Mouse (Mus musculus): Measurements from ENCODE around the gene Arrdc5.

Gene Arrdc5

DNA sequence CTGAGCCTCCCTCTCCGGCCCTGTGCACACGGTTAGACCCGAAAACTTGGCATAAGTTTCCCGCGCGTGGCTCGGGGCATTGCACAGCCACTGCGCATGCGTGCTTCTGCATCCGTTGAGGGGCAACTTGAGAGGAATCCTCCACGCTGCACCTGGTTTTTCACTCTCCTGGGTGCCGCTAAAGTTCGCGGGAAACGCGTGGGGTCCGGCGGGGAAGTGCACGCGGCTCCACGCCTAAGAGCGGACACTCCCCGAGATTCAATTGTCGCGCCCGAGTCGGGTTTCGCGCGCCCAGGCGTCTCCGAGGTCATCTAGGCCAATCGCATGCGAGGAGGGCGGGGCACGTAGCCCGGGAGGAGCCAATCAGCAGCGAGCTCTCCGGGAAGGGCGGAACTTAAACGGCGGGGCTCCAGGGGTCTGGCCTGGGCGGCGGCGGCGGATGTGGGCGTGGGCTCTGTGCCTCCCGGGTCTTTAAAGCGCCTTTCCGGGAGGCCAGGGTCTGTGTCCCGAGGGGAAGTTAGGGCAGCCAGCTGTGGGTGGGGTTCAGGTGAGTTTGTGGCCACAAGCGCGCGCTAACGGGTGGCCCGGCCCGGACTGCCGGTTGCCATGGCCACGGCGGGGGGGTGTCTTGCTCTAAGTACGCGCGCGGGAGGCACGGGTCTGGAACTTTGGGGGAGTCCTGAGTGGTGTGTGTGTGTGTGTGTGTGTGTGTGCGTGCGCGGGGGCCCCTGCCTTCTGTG, 3.9 kb upstream of the Arrdc5 start:
- DNase-seq (ENCODE audit: low read depth, low spot score): peak; percentile 98

DNA sequence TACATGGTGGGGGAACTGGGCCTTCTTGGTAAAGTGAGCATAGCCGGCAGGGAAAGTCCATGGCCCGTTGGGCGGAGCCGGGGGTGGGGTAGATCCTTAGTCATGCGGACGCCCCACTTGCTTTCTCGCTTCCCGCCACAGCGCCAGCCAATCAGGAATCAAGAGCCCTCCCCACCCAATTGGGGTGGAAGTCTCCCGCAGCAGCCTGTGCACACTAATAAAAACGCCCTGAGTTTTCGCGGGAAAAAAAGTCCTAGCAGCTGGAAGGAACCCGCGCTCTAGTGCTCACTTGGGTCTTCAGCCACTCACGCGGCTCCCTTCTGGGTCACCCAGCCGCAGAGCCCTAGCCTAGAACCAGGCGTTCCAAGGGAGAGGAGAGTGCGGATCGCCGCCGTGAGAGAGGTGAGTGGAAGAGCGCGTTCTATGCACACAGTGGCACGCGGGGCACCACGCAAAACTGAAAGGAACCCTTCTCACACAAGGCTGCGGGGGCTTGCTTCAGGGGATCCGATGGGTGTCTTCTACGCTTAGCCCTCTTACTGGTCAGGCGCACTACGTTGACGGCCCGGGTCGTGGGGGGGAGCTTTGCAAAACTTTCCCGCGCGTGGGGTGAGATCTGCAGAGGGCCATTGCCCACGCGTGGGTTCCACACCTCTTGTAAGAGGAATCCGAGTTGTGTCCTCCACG, 3.2 kb upstream of the Arrdc5 start, which contains the start of gene Uhrf1:
Gene Uhrf1, plus strand, starts transcription at position 162 of the 687 bp plus-strand sequence.
- peak; percentile 71 for DNase-seq (ENCODE audit: low read depth, low spot score)

GRCm38 (mm10) chr17:56302363-56302996, 2.4 kb upstream of the Arrdc5 start:
- no peak for DNase-seq (ENCODE audit: low read depth, low spot score)

- DNase-seq (ENCODE audit: low read depth, low spot score): no peak
These were observed 1.8 kb downstream of the Arrdc5 start for GRCm38 (mm10) chr17:56298238-56298637.

GRCm38 (mm10) chr17:56296201-56296600, 3.9 kb downstream of the Arrdc5 start:
- no peak for DNase-seq (ENCODE audit: low read depth, low spot score)

- DNase-seq (ENCODE audit: low read depth, low spot score): no peak
These were observed 5.8 kb downstream of the Arrdc5 start for GRCm38 (mm10) chr17:56294241-56294640.

GRCm38 (mm10) chr17:56293291-56293690, 6.8 kb downstream of the Arrdc5 start:
- no peak for DNase-seq (ENCODE audit: low read depth, low spot score)

GRCm38 (mm10) chr17:56292531-56293222, 7.4 kb downstream of the Arrdc5 start, which contains the start of gene Plin3:
Gene Plin3 (minus strand): TSS chr17:56292873.
- DNase-seq (ENCODE audit: low read depth, low spot score): no peak

DNA sequence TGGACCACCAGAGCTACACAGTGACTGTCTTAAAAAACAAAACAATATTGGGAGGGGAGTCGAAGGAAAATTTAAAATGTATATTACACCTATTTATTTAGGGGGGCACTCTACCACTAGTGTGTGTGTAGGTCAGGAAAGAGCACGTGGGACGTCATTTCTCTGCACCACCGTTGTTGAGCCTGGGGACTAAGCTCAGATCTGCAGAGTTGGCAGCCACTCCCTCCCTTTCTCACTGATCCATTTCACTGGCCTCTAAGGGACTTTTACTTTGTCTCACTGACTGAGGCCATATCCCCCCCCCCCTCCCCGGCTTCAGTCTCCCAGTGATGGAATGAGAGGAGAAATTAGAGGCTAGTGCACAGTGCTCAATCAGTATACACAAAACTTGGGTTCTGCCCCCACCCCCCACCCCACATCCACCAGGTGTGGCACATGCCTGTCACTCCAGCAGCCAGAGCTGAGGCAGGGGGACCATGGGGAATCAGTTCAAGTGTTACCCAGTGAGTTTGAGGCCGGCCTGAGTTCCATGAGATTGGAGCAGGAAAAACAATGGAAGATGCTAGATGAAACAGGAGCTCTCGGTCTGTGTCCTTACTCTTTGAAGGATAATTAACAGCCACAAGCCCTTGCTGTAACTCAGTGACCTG, 8.1 kb downstream of the Arrdc5 start:
- no peak for DNase-seq (ENCODE audit: low read depth, low spot score)

GRCm38 (mm10) chr17:56291171-56291511, 8.9 kb downstream of the Arrdc5 start:
- DNase-seq (ENCODE audit: low read depth, low spot score): peak; percentile 93

DNA sequence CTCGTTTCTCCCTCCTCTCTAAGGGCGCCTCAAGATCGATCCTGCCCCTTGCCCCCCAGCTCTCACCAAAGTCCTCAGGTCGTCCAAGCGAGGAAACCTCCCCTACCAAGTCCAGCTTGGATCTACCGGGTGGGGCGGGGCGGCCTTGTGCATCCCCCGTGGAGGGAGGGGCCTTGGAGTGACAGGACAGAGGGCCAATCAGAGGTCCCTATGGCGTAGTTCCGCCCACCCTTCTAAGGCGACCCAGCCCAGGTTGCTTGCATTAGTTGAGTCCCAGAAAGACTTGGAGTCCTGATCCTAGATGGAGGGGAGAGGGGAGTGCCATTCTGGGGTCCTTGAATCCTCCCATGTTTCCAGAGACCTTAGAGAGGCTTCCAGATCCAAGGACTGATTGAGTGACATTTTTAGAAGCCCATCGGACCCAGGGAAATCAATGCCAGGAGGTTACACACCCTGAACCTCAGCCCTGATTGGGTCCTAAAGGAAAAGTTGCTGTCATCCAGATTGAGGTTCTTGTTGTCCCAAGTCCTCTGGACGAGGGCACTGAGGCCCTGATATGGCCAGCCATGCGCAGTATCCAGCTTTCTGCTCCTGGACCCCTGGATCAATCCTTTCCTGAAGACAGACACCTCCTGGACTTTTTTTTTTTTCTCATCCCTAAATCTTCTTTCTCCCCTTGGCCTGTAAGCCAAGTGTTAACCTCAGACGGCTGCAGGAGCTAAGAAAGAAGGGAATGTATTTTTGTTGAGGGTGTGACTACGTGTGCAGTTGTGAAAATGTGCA, 9.5 kb downstream of the Arrdc5 start:
- DNase-seq (ENCODE audit: low read depth, low spot score): peak; percentile 93

DNA sequence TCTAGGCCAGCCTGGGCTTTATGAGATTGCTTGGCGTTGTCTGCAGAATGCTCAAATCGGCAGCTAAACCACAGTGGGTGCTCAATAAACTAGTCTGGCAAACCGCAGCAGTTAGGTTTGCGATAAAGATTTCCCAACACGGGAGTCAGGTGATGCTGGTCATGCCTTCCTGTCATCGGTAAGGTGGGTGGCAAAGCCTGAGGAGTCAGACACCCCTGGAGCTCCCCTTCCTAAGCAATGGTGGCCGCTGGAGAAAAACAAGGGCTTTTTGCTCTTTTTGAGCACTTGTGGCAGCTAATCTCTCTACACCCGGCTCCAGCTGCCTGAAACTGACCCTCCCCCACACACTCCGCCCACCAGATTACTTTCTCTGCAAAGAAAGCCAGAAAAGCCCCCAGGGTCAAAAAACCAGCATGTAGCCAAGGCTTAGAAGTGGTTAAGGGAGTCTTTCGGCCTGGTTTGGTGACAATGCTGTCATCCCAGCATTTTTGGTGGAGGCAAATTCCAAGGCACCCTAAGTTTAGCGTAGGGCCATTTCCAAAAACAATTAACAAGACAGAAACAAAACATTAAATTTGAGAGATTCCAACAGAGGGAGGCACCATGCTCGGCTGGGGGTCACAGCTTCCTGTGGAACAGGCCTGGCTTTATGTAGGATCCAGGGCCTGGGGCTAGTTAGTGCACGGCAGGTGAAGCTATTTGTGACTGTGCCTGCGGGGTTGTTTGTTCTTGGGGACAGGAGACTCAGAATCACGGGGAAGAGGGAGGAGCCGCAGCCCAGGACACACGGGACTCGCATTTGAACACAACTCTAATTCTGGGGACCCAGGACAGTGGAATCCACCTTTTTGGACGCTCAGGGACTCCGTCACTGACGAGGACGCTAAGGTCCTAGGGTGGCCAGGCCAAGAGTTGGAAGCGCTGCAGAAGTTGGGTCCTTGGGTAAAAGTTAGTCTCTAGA, 10.4 kb downstream of the Arrdc5 start:
- peak; percentile 66 for DNase-seq (ENCODE audit: low read depth, low spot score)

DNA sequence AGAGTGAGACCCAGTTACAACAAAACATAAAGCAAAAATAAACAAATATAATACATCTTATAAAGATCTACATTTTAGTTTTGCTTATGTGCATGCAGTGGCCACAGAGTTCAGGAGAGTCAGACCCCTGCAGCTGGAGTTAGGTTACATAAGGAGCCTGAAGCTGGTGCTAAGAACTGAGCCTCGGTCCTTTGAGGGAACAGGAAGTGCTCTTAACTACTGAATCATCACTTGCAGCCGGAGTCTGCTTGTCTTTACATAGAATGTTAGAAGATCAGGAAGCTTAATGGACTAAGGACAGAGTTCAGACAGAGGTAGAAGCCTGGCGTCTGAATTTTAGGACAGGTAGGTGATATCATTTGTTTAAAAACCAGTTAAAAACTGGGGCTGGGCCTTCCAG, 11.2 kb downstream of the Arrdc5 start:
- no peak for DNase-seq (ENCODE audit: low read depth, low spot score)

DNA sequence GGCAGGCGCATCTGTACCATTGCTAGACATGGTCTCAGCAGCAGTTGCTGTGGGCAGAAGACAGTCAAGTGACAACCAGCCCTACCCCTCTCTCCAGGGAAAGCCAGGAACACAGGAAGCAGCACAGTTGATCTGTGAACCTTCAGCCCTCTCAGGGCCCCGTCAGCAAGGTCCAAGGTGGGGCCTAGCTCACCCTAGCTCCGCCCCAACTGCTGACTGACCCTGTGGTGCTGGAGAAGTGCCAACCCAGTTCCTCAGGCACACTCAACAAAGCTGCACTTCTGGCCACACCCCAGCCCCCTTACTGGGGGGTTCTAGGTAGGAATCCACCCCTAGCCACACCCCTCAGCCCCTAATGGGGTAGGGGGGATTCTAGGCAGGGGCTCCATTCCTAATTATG, 12.3 kb downstream of the Arrdc5 start:
- no peak for DNase-seq (ENCODE audit: low read depth, low spot score)

DNA sequence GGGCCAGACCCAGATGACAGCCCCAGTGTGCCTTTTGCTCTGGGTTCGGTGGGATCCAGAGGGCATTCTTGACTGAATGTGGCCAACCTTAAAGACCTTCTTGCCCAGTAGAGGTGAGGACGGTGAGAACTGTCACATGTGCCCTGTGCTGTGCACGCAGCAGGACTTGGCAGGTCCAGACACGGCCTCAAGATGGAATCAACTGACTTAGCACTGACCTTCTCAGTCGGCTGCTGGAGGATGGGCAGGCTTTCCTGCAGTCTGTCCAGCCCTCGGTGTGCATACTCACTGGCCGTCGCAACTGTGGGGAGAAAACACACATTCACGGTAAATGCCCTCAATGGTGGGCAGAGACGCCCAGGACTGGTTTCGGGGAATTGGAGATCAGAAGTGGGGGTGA, 14.1 kb downstream of the Arrdc5 start:
- DNase-seq (ENCODE audit: low read depth, low spot score): no peak

DNA sequence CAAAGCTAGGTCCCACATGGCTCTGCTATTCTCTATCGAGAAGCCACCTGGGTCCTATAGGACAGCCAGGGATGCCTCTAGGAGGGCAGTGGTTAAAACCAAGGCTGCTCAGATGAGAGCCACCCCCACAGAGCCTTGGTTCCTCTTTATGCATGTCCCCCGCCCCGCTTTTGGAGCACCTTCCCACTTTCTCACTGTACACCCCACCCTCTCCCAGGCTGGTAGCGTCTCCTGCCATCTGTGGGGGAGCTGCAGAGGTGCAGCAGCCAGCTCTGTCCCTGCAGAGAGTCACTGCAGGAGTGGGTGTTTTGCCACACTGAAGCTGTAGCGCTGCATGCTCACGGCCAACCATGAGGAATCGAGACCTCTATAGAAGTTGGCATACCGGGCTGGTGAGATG, 16.8 kb downstream of the Arrdc5 start:
- no peak for DNase-seq (ENCODE audit: low read depth, low spot score)

DNA sequence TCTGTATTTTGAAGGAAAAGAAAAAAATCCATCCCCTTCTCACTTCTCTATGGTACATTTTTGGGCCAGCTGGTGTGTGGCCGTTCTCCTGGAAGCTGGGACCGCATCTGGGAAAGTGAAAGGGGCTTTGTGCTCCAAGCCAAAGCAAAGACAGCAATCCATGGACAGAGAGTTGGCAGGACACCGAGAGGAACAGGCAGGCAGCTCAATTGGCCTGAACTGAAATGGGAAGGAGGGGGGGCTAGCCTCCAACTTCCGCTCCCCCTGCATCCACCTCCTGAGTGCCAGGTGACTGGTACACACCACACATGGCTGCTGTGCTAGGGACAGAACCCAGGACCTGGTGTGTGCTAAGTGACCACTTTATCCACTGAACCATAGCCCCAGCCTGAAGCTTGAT, 17.3 kb downstream of the Arrdc5 start:
- DNase-seq (ENCODE audit: low read depth, low spot score): no peak

DNA sequence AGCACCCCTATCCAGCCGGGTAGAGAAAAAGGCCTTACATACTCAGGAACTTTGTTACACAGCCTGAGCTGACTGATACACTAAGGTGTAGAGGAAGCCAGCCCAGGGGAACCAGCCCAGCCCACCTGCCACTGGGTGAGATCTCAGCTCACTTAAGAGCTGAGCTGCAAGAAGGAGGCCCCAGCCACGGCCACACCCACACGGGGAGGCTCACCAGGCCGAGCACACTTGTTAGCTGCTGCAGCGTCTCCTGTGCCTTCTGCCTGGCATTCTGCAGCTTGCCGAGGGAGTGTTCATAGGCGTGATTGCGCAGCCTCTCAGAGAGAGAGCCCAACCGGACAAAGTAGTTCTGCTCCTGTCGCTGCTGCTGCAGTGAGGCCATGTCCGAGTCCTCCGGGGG, 18.9 kb downstream of the Arrdc5 start:
- no peak for DNase-seq (ENCODE audit: low read depth, low spot score)

DNA sequence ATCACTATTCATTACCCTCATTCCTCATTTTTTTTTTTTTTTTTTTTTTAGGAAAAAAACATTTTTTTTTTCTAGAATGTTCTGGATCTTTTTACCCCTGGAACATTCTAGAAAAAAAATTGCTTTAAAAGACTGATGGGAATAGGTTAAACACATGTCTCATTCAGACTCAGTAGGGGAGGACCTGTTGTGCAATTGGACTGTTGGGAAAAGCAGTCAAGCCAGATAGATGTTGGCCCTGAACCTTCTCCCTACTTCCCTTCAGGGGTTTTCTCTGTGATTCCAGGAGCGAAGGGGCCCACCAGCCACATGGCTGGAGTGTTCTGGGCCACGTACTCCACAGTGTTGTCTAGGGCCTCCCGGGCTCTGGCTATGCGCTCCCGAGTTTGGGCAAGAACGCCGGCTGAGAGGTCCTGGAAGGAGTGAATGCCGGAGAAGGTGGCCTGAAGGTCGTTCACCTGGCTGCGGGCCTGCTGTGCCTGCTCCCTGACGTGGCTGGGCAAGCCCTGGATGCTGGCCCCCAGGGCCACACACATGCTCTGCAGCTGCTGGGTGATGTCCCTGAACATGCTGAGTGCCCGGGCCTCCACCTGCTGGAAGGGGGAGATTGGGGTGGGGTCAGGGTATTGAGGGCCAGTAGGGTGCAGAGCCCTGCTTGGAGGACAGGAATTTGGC, 20.5 kb downstream of the Arrdc5 start:
- no peak for DNase-seq (ENCODE audit: low read depth, low spot score)
